In the genomic region with DNA sequence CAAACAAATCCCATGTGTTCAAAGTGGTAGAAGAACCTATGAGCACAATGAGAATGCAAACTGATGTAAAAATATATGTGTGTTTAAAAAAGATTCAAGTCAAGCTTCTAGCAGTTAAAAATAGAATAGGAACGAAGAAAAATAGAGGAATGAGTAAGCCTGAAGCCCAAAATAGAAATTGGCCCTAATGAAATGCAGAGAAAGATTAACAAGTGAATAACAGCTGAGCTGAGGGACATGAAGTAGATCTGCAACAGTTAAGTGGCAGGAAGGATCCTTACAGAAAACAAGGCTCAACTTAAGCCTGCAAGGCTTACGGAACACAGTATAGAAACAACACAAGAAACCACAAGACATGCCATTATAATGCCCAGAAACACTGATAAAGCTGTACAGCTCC, we compare ENCODE assay signal across 29 mouse cellular contexts.
A peak's percentile ranks its signal among the peaks of the same experiment; 100 is the strongest.
DNase-seq lines count a peak whose midpoint lies in the region; ATAC-seq and TF ChIP-seq lines count a peak whose summit lies in the region.
"Had no signal": no experiment of that assay in that cellular context is flagged by ENCODE, and none has a peak within 500 bp of the region (broad histone marks: within the 10 kb centered on the region; RNA-seq: fewer than 3 reads in every experiment).

No protein-coding gene starts in this region.

- no peak for TF ChIP-seq EP300 in heart, postnatal 0 days (IDR thresholded peaks at IDR 0.05; ENCODE audit: low read depth)

- no peaks in the 10 kb centered on the region for H3K36me3 ChIP-seq in heart, embryonic 12.5 days
- H3K36me3 ChIP-seq in heart, postnatal 0 days (replicated peaks; ENCODE audit: control insufficient read depth, insufficient read depth, low read length) = no peaks in the 10 kb centered on the region
- H3K36me3 ChIP-seq in myocyte (ENCODE audit: control insufficient read depth, insufficient read depth) = no peaks in the 10 kb centered on the region
- H3K36me3 ChIP-seq: embryonic facial prominence, embryonic 12.5 days; forebrain, embryonic 10.5 days; forebrain, embryonic 15.5 days; kidney, embryonic 15.5 days; limb, embryonic 12.5 days; liver, embryonic 15.5 days; midbrain, embryonic 10.5 days; neural tube, embryonic 13.5 days had no signal

- no peak for DNase-seq in heart, postnatal 14 days
- DNase-seq in heart, postnatal 0 days (ENCODE audit: low spot score) = peak; percentile 59
- no peak for DNase-seq in heart, adult 11 months
- no peak for DNase-seq in MN1 (ENCODE audit: low spot score)
- DNase-seq: adrenal gland, postnatal 25 days; B cell, adult 2 months; cerebellum, adult 11 months; cerebellum, adult 9-10 months; embryo, embryonic 11 days; gastrocnemius, postnatal 14 days; kidney, adult 18-20 months; kidney, postnatal 25 days; lung, embryonic 14.5 days; lung, postnatal 14 days; thymus, postnatal 4 days had no signal

- no peak overlapping the region for H3K4me3 ChIP-seq in heart, embryonic 12.5 days
- no peak overlapping the region for H3K4me3 ChIP-seq in heart, postnatal 0 days (ENCODE audit: low read depth, low read length)
- no peak overlapping the region for H3K4me3 ChIP-seq in bone marrow macrophage, adult 2 months (ENCODE audit: insufficient read depth, low read length)
- no peak overlapping the region for H3K4me3 ChIP-seq in myocyte
- H3K4me3 ChIP-seq: embryonic facial prominence, embryonic 12.5 days; forebrain, embryonic 10.5 days; forebrain, embryonic 15.5 days; kidney, embryonic 15.5 days; left cerebral cortex, adult 2 months; limb, embryonic 12.5 days; liver, embryonic 15.5 days; midbrain, embryonic 10.5 days; neural tube, embryonic 13.5 days had no signal

- no peaks in the 10 kb centered on the region for H3K79me2 ChIP-seq in myocyte (ENCODE audit: control insufficient read depth, insufficient read depth)

- no peak for ATAC-seq in heart, embryonic 12.5 days (ENCODE audit: insufficient number of reproducible peaks, low FRiP score)
- no peak for ATAC-seq in heart, postnatal 0 days (ENCODE audit: insufficient read depth, low read depth)
- ATAC-seq: forebrain, embryonic 15.5 days; hindbrain, embryonic 16.5 days; Patski had no signal

- intact Hi-C loops in heart, postnatal 14 days (cut with DNase I) = no loop called here

- no peak for TF ChIP-seq POLR2A in bone marrow macrophage, adult 2 months (IDR thresholded peaks at IDR 0.05; ENCODE audit: borderline replicate concordance, low read depth, low read length)
- TF ChIP-seq POLR2A in myocyte (IDR thresholded peaks at IDR 0.05; ENCODE audit: insufficient read length, low read depth) = no peak

- H3K4me1 ChIP-seq in heart, embryonic 12.5 days (replicated peaks) = peaks cover 4% of the 10 kb centered on the region
- H3K4me1 ChIP-seq in heart, postnatal 0 days (ENCODE audit: control insufficient read depth, insufficient read depth) = peaks cover 13% of the 10 kb centered on the region
- peaks cover 53% of the 10 kb centered on the region for H3K4me1 ChIP-seq in bone marrow macrophage, adult 2 months (ENCODE audit: control insufficient read depth, insufficient read depth, low read length)
- H3K4me1 ChIP-seq: embryonic facial prominence, embryonic 12.5 days; forebrain, embryonic 10.5 days; forebrain, embryonic 15.5 days; limb, embryonic 12.5 days; liver, embryonic 15.5 days; midbrain, embryonic 10.5 days; neural tube, embryonic 13.5 days had no signal

- peak overlapping the region; percentile 66 for H3K27ac ChIP-seq in heart, embryonic 12.5 days (ENCODE audit: poor library complexity, severe bottlenecking)
- peak overlapping the region; percentile 71; the same call in 1 of the 2 replicates for H3K27ac ChIP-seq in heart, postnatal 0 days (ENCODE audit: low read depth)
- H3K27ac ChIP-seq in bone marrow macrophage, adult 2 months (ENCODE audit: insufficient read depth, low read depth, low read length) = peak overlapping the region; percentile 100
- H3K27ac ChIP-seq: embryonic facial prominence, embryonic 12.5 days; forebrain, embryonic 10.5 days; forebrain, embryonic 15.5 days; kidney, embryonic 15.5 days; left cerebral cortex, adult 2 months; limb, embryonic 12.5 days; liver, embryonic 15.5 days; midbrain, embryonic 10.5 days; neural tube, embryonic 13.5 days had no signal

- no peak for TF ChIP-seq CTCF in heart, postnatal 0 days (IDR thresholded peaks at IDR 0.05; ENCODE audit: low read depth)
- TF ChIP-seq CTCF in bone marrow macrophage, adult 2 months (IDR thresholded peaks at IDR 0.05; ENCODE audit: low read depth, low read length) = no peak

- no peak overlapping the region for H3K9ac ChIP-seq in heart, embryonic 12.5 days
- H3K9ac ChIP-seq in heart, postnatal 0 days (replicated peaks; ENCODE audit: low read depth, low read length) = no peak overlapping the region
- H3K9ac ChIP-seq: embryonic facial prominence, embryonic 12.5 days; forebrain, embryonic 15.5 days; kidney, embryonic 15.5 days; limb, embryonic 12.5 days; liver, embryonic 15.5 days; lung, embryonic 14.5 days; neural tube, embryonic 13.5 days had no signal

- no peaks in the 10 kb centered on the region for H3K27me3 ChIP-seq in heart, embryonic 12.5 days (replicated peaks)
- H3K27me3 ChIP-seq in heart, postnatal 0 days (ENCODE audit: control insufficient read depth, insufficient read depth, low read length) = no peaks in the 10 kb centered on the region
- no peaks in the 10 kb centered on the region for H3K27me3 ChIP-seq in myocyte (ENCODE audit: control insufficient read depth, insufficient read depth, insufficient read length)
- H3K27me3 ChIP-seq: embryonic facial prominence, embryonic 12.5 days; forebrain, embryonic 15.5 days; kidney, embryonic 15.5 days; limb, embryonic 12.5 days; liver, embryonic 15.5 days; neural tube, embryonic 13.5 days; Patski had no signal

- H3ac ChIP-seq in myocyte (ENCODE audit: control insufficient read depth, insufficient read length) = no peak overlapping the region

- no peak overlapping the region for H3K4me2 ChIP-seq in heart, embryonic 12.5 days
- no peak overlapping the region for H3K4me2 ChIP-seq in heart, postnatal 0 days (ENCODE audit: low read depth, low read length)
- peak overlapping the region; percentile 52 for H3K4me2 ChIP-seq in myocyte (ENCODE audit: low read depth)
- H3K4me2 ChIP-seq: embryonic facial prominence, embryonic 12.5 days; forebrain, embryonic 15.5 days; kidney, embryonic 15.5 days; limb, embryonic 12.5 days; liver, embryonic 15.5 days; lung, embryonic 14.5 days; neural tube, embryonic 13.5 days had no signal

- WGBS in heart, embryonic 12.5 days = 45% methylated on average over 2 of the region's 2 CpGs
- WGBS in heart, postnatal 0 days = 44% methylated on average over 2 of the region's 2 CpGs

- H3K9me3 ChIP-seq in heart, embryonic 12.5 days (replicated peaks) = no peaks in the 10 kb centered on the region
- H3K9me3 ChIP-seq in heart, postnatal 0 days (replicated peaks; ENCODE audit: control insufficient read depth, low read length) = no peaks in the 10 kb centered on the region
- H3K9me3 ChIP-seq: embryonic facial prominence, embryonic 12.5 days; forebrain, embryonic 10.5 days; forebrain, embryonic 15.5 days; kidney, embryonic 15.5 days; limb, embryonic 12.5 days; liver, embryonic 15.5 days; midbrain, embryonic 10.5 days; neural tube, embryonic 13.5 days had no signal

TF ChIP-seq in myocyte, 11 proteins besides CTCF, POLR2A, EP300 and RAD21:
- TF ChIP-seq MYOG (IDR thresholded peaks at IDR 0.05; ENCODE audit: control insufficient read depth in 1 of 3, insufficient read depth in 1 of 3, insufficient read length in 2 of 3, low read depth in 2 of 3) (peak in 1 of 3 experiments; percentile 82), USF1 (IDR thresholded peaks at IDR 0.05; ENCODE audit: low read depth) (no peak), MYOD1 (IDR thresholded peaks at IDR 0.05; ENCODE audit: control insufficient read depth in 1 of 3, insufficient read length in 2 of 3, low read depth in 2 of 3) (peak; percentile 14 to 48 (median 37))
